Mouse (Mus musculus): ENCODE data around the gene Lamb3. TPM values are rescaled to one million over a fixed set of nuclear protein-coding genes. Genes with fewer than 3 reads are reported as not detected.
"Not testable (repeated sequence)": the region's sequence is repeated elsewhere in the genome, so short reads cannot be mapped to it uniquely, and the experiment has no call there.

The Lamb3 gene
- total RNA-seq, 2 experiments from 2014 or later: 0.56 to 2.8 TPM

- DNase-seq: no peak
Measured at GRCm38 (mm10) chr1:193281344-193281743, 73.8 kb downstream of the Lamb3 start.

- no peak for DNase-seq
Measured at GRCm38 (mm10) chr1:193284228-193284779, 76.8 kb downstream of the Lamb3 start.

GRCm38 (mm10) chr1:193285766-193286325 is 78.3 kb downstream of the Lamb3 start:
- not testable (repeated sequence) for DNase-seq

- no peak for DNase-seq
Measured at GRCm38 (mm10) chr1:193287578-193287977, 80.1 kb downstream of the Lamb3 start.

GRCm38 (mm10) chr1:193289076-193289475 is 81.6 kb downstream of the Lamb3 start:
- no peak for DNase-seq

GRCm38 (mm10) chr1:193289914-193290313 is 82.4 kb downstream of the Lamb3 start:
- no peak for DNase-seq

GRCm38 (mm10) chr1:193290686-193291085 is 83.2 kb downstream of the Lamb3 start:
- DNase-seq: no peak

- DNase-seq: no peak
Measured at GRCm38 (mm10) chr1:193293039-193293438, 85.5 kb downstream of the Lamb3 start.

- DNase-seq: no peak
Measured at GRCm38 (mm10) chr1:193293926-193294325, 86.4 kb downstream of the Lamb3 start.

GRCm38 (mm10) chr1:193295920-193296319 is 88.4 kb downstream of the Lamb3 start:
- no peak for DNase-seq

- DNase-seq: peak; percentile 25 to 26
Measured at GRCm38 (mm10) chr1:193298141-193298765, 90.8 kb downstream of the Lamb3 start.

- no peak for DNase-seq
Measured at GRCm38 (mm10) chr1:193299995-193300394, 92.5 kb downstream of the Lamb3 start.

GRCm38 (mm10) chr1:193301216-193302092 is 94.0 kb downstream of the Lamb3 start:
- DNase-seq: no peak

GRCm38 (mm10) chr1:193302093-193302405 is 94.5 kb downstream of the Lamb3 start:
- no peak for DNase-seq

GRCm38 (mm10) chr1:193303096-193303495 is 95.6 kb downstream of the Lamb3 start:
- no peak for DNase-seq

GRCm38 (mm10) chr1:193305386-193305785 is 97.9 kb downstream of the Lamb3 start:
- peak in 1 of 2 experiments; percentile 41 for DNase-seq

- DNase-seq: no peak
Measured at GRCm38 (mm10) chr1:193306832-193307231, 99.3 kb downstream of the Lamb3 start.

- no peak for DNase-seq
Measured at GRCm38 (mm10) chr1:193309785-193310518, 102.5 kb downstream of the Lamb3 start.

- no peak for DNase-seq
Measured at GRCm38 (mm10) chr1:193310519-193311085, 103.1 kb downstream of the Lamb3 start.

GRCm38 (mm10) chr1:193311596-193311995 is 104.1 kb downstream of the Lamb3 start:
- no peak for DNase-seq

- DNase-seq: no peak
Measured at GRCm38 (mm10) chr1:193315705-193316357, 108.3 kb downstream of the Lamb3 start.

GRCm38 (mm10) chr1:193316358-193316750 is 108.9 kb downstream of the Lamb3 start:
- DNase-seq: no peak

All from layer of hippocampus, postnatal 36 days (tissue).